Mouse (Mus musculus) heart, adult 2 months (tissue): ENCODE measurements around the gene Gramd1b.

Source experiments
- CTCF ChIP-seq: fragments of 200-600 bp; IDR thresholded peaks from 2 replicates; pipeline ENCODE4 v1.8.1; 2022; ENCODE audit warnings: antibody characterized with exemption, mild to moderate bottlenecking, moderate library complexity
- EP300 ChIP-seq: fragments of 200-500 bp; IDR thresholded peaks from 2 replicates; pipeline ENCODE4 v1.6.1; 2011; ENCODE audit warnings: low read depth, low read length, control low read depth; ENCODE audit not compliant: insufficient read depth
- POLR2A ChIP-seq: fragments of 200-500 bp; IDR thresholded peaks from 2 replicates; pipeline ENCODE4 v1.6.1; 2011; ENCODE audit warnings: mild to moderate bottlenecking, low read depth, low read length, control low read depth; ENCODE audit not compliant: insufficient read depth

DNA sequence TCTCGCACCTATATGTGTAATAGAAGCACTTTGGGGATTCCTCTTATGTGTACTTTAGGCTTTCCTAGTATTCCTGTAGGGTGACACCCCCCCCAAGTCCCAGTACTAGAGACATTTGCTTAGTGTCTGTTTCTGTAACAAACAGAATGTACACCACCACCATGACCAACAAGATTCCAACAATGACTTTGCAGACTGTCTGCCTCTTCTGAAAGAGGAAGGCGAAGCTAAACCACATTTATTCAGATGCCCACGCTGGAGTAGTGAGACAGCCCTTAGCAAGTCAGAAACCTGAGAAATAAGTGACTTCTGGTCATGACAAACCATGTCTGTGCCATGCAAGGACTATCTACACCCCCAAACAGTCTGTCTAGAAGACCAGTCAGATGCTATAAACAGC is 11.9 kb downstream of the Gramd1b start:
- TF ChIP-seq CTCF, result no peak
- TF ChIP-seq POLR2A, result no peak
- no peak for TF ChIP-seq EP300
